Mouse (Mus musculus) left cerebral cortex, adult 6 months (tissue): ENCODE results near the gene Zmynd8. TPM values are rescaled to one million over a fixed set of nuclear protein-coding genes. Genes with fewer than 3 reads are reported as not detected.

Experiments used
- long read RNA-seq, 2 experiments: library from polyadenylated mRNA; unstranded; transcript quantifications; one replicate each; pipeline ENCODE4 v2.0.0; 2019 to 2020
- polyA plus RNA-seq: library from polyadenylated mRNA; unstranded; fragments of <200 nt; fragmentation: Nextera tagmentation; gene quantifications from 2 replicates; pipeline ENCODE4 v1.2.3, GENCODE M21; 2021

The Zmynd8 gene
- 37.1 and 42.7 TPM in 2 replicates for polyA plus RNA-seq
- long read RNA-seq, experiment 1, partial matches to known transcripts: 45 of 84 reads
- long read RNA-seq, experiment 1, other reads (novel, unspliced or antisense): 39 of 84 reads
- long read RNA-seq, experiment 2, partial matches to known transcripts: 8 of 51 reads
- long read RNA-seq, experiment 2, other reads (novel, unspliced or antisense): 43 of 51 reads

GRCm38 (mm10) chr2:165898202-165899194 is at the start of gene Zmynd8:
Gene Zmynd8, minus strand, starts transcription at chr2:165899016.

Other genes with a start within 250 kb of the Zmynd8 start
- gene Ncoa3, start 93.6 kb upstream of the Zmynd8 start, polyA plus RNA-seq: 7.6 and 10.0 TPM in 2 replicates